Mouse (Mus musculus) c-Kit-negative CD71-positive TER-119-positive erythroid progenitor cells, embryonic 14.5 days (primary cell): ENCODE measurements around the gene Tmem59.

Experiments used
- DNase-seq: peaks from one replicate; pipeline ENCODE4 v3.0.0-alpha.2; 2013; ENCODE audit warnings: low read depth, low spot score

The Tmem59 gene

GRCm38 (mm10) chr4:107179561-107179960 lies 1.4 kb downstream of the Tmem59 start:
- no peak for DNase-seq

- DNase-seq = no peak
Observed at GRCm38 (mm10) chr4:107180746-107181145, 2.5 kb downstream of the Tmem59 start.

DNA sequence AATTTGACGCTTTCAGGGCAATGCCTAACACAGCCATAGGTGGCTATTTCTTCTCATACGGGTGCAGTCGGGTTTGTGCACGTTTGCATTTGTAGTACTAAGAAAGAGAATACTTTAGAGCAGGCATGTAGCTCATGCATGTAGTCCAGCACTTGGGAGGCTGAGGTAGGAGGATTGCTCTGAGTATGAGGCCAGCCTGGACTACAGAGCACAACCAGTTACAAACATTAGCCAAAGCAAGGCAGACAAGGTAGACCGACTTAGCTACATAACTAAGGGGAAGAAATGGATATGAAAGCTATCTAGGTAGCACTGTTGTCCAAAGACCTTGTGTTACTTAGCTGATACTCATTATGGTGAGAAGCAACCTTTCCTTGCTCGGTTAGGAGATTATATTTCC lies 3.7 kb downstream of the Tmem59 start:
- no peak for DNase-seq

DNA sequence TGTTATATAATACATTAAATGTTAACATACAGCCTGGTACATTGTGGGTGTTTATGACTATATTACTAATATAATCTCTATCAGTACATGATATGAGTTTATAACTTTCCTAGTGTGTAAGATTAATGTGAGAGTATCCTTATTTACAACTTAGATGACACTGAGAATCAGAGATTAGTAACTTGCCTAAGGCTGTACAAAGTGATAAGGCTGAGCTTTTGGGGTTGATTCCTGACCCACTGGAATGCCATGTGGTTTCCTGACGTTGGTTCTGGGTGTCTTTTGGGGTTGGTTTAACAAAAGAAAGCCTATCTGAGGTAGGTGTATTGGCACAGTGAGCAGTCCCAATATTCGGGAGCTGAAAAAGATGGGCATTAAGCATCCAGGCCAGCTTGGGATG lies 4.6 kb downstream of the Tmem59 start:
- no peak for DNase-seq

DNA sequence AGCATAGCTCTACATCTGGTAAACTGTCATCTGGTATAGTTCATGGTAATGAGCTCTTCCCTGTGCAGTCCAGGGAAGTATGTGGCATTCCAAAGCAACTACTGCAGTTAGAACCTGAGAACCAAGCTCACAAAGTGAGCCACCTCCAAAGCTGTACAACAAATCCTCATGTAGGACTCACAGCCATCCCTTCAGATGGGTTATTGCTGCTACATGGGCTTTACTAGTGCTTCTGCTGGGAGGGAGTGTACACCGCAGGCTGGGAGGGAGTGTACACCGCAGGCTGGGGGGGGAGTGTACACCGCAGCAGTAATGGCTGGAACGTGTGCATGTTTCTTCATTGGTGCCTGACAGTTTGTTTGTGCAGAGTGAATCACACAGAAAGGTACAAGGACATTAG lies 5.0 kb downstream of the Tmem59 start:
- no peak for DNase-seq

- no peak for DNase-seq
Observed at GRCm38 (mm10) chr4:107185703-107186102, 7.5 kb downstream of the Tmem59 start.

DNA sequence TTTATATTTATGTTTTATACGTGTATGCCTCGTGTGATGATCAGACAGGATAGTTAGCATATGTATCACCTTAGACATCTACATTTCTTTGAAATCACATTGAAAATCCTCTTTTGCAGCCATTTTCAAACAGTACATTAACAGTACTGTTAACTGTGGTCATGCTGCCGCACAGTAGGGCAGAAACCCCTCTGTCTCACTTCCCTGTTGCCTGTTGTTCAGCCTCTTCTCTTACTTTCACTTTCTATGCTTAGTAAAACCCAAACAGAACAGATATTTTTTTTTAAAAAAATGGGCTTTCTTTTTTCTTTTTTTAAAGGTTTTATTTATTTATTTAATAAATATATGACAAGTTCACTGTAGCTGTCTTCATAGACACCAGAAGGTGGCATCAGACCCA lies 15.6 kb downstream of the Tmem59 start:
- DNase-seq = no peak

- no peak for DNase-seq
Observed at GRCm38 (mm10) chr4:107196454-107196853, 18.3 kb downstream of the Tmem59 start.

GRCm38 (mm10) chr4:107198072-107198471 lies 19.9 kb downstream of the Tmem59 start:
- no peak for DNase-seq

DNA sequence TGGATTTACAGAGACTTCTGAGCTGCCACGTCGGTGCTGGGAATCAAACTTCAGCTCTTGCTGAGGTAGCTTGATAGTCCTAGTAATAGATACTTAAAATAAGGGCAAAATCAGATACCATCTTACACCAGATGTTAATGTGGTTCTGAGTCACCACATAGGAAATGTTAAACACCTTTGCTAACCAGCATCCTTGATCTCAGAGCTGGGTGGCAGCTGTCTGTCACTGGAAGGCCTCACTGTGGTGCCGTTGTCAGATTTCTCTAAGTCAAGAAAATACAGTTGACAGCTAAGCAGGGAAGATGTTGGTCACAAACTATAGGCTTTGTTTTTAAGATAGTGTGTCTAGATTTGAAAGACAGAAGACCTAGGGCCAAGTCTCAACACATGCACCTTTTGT lies 23.6 kb downstream of the Tmem59 start:
- no peak for DNase-seq

- no peak for DNase-seq
Observed at GRCm38 (mm10) chr4:107203001-107203400, 24.8 kb downstream of the Tmem59 start.

DNA sequence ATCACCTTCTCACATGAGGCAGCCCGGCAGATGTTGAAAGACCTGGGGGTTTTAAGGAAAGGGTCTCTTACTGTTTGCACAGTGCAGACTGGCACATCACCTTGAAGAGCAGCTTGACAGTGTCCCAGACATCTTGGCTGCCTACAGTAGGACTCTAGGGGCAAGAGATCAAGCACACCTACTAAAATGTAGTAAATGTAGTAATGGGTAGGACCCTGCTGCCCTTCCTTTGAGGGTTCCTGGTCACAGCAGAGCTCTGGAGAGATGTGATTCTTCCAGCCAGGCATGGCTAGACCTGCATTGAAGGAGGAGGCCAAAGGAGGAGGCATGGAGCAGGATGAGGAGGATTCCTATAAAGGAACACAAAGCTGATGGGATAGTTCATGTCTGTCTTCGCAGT lies 28.8 kb downstream of the Tmem59 start:
- no peak for DNase-seq

GRCm38 (mm10) chr4:107208880-107209279 lies 30.7 kb downstream of the Tmem59 start, which contains the start of gene Ldlrad1:
Gene Ldlrad1, plus strand, starts transcription at chr4:107209180.
- no peak for DNase-seq

DNA sequence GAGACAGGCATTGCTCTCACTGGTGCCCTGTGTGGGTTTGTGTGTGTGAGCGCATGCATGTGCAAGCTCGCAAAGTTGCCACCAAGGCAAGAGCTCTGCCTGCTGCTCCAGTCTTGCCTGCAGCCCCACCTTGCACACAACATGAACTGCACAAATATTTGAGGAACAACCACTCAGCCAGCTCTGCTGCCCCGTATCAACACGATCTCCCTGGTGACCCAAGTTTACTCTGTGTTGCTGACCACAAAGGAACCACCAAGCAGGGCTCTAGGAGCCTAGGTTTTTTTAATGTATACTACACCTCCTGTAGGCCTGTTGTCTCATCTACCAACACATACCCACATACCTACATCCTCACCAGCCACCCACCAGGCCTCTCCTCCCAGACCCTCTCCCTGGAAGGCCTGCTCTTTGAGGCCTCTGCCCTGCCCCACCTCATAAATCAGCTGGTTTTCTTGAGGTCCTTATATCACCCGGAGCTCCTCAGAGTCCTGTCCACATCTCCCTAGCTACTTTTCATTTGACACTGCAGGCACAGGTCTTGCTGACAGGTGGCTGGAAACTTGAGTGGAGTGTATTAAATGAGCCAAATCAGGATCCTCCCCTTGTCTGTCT lies 32.4 kb downstream of the Tmem59 start:
- no peak for DNase-seq

GRCm38 (mm10) chr4:107211465-107211864 lies 33.3 kb downstream of the Tmem59 start:
- no peak for DNase-seq

- DNase-seq = no peak
Observed at GRCm38 (mm10) chr4:107211936-107212335, 33.7 kb downstream of the Tmem59 start.

DNA sequence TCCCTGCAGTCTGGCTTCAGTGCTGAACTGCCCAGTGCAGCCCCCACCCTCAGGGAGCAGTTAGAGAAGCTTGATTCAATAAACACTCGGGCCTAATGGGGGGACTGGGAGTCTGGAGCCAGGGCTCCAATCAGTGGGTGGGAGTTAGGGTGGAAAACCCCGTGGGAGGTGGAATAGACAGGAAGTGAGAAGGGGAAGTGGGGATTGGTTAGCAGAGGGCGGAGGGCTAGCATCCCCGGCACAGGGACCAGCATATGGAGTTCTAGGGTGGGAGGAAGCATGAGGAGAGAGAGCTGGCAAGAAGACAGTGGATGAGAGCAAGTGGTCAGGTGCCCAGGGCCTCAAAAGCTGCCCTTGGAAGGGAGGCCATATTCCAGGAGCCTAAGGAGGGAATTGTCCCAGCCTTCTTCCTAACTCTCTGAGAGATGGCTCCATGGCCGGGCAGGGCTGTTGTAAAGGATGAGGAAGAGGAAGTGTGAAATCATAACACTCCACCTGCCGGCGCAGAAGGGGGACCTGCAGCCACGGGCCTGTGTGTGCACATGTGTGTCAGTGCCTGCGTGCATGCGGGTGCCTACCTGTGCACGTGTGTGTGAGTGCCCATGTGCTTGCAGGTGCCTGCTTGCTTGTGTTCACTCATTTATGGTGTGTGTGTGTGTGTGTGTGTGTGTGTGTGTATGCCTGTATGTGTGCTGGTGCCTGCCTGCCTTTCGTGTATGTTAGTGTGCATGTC lies 35.2 kb downstream of the Tmem59 start:
- DNase-seq = no peak

GRCm38 (mm10) chr4:107217574-107217973 lies 39.4 kb downstream of the Tmem59 start:
- DNase-seq = peak; percentile 53

GRCm38 (mm10) chr4:107221524-107221923 lies 43.3 kb downstream of the Tmem59 start:
- no peak for DNase-seq

DNA sequence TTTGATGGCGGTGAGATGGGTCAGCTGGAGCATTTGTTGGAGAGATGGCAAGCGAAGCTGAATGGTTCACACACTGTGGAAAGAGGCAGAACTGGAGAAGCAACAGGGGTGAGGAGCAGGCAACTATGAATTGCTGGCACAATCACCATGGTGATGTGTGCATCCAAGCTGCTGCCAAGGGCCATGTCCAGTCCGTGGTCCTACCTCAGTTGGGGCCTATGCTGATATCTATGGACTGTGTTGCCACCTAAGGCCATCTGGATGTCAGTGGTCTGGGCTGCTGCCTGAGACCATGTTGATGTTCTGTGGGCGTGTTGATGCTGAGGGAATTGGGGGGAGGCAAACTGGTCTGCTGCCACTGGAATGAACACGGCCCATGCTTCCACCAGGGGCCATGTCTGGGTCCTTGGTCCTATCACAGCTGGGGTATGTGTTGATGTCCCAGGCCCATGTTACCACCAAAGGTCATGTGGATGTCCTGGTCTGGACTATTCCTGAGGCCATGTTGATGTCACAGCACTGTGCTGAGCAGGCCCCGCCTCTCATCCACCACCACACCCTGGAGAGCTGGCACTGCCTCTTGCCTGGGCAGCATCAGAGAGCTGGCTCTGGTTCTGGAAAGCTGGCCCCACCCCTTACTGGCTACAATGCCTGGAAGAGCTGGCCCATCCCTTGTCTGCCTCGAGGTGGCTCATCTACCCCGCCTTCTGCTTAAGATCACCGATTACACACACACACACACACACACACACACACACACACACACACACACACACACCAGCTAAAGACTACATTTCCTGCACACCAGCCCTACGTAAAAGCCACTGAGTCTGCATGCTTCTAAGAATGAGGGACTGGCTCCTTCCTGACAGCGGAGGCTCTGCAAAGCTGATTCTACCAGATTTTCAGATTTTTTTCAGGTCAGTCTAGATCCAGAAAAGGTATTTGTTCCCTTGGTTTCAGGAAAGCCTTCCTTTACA lies 45.3 kb downstream of the Tmem59 start:
- DNase-seq = no peak

- DNase-seq = no peak
Observed at GRCm38 (mm10) chr4:107226313-107226712, 48.1 kb downstream of the Tmem59 start.

DNA sequence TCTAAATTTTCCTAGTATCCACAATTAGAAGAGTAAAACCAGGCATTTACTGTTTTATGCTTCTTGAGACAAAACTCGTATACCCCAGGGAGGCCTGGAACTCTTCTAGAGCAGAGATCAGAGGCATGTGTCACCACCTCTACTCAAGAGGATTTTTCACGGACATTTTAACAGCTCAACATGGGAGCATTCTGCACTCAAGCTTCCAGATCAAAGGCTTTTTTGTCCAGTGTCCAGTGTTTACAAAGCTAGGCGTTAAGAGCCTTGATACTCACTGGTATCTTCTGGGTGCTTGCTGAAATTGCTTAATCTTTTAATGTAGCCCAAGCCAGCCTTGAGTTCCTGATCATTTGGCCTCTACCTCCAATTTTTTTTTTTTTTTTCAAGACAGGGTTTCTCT lies 54.0 kb downstream of the Tmem59 start:
- DNase-seq = no peak
